Mouse (Mus musculus): ENCODE data around the gene Chmp1a. TPM values are rescaled to one million over a fixed set of nuclear protein-coding genes. Genes with fewer than 3 reads are reported as not detected.
"Not testable (repeated sequence)": the region's sequence is repeated elsewhere in the genome, so short reads cannot be mapped to it uniquely, and the experiment has no call there.

The Chmp1a gene
- polyA plus RNA-seq (2012; rRNA removed), result 77.5 and 148 TPM in 2 replicates

DNA sequence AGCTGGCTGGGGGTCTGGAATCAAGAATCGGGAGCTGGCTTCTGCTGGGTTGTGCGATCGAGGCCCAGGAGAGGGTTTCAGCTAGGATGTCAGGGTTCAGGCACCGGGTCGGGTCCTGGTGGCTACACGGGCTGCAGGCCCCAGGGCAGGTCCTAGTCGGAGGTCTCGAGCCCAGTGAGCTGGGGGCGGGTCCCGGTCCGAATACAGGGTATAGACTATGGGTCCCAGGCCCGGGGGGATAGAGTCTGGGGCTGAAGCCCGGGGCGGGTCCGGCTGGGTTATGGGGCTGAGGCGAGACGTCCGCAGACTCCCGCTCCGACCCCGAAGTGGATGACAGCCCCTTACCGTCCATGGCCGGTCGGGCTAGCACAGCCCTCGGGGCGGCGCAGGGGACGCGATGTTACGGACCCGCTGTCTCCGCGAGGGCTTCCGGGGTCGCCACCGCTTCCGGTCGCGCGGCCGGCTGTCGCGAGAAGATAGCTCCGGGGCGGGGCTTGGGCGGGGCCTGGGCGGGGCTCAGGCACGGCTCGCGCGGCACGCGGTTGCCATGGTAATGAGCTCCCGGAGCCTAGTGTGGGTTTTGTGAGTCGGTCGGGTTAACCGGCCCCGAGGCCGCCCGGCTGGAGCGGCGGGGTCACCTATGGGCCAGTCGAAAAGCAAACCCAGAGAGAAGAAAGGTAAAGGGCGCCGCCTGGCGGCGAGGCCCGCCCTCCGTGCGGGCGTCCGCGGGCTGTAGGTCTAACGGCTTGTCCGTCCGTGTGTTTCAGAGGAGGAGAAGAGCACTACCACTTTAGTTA, at the start of gene Chmp1a, which contains the start of gene Spata33:
Gene Chmp1a, minus strand, starts transcription at position 443 of the 797 bp plus-strand sequence.
Gene Spata33, plus strand, starts transcription at position 512 of the 797 bp plus-strand sequence.
- Histone ChIP-seq H3K27me3 (ENCODE audit: control insufficient read depth, insufficient read depth, low read length) (no peaks in the 10 kb centered on the region), H3K27ac (ENCODE audit: insufficient read depth, low read depth, low read length) (peak within 1 kb of the TSS; percentile 48), H3K4me1 (ENCODE audit: control insufficient read depth, insufficient read depth, insufficient read length, low read length) (peaks cover 4% of the 10 kb centered on the region), H3K4me3 (ENCODE audit: low read depth, low read length) (peak within 1 kb of the TSS; percentile 71), H3K36me3 (ENCODE audit: control insufficient read depth, insufficient read depth, low read length) (peaks cover 25% of the 10 kb centered on the region)
- WGBS, result under 1% methylated on average over 76 of the region's 76 CpGs
- peak; percentile 80 for TF ChIP-seq POLR2A (IDR thresholded peaks at IDR 0.05; ENCODE audit: low read depth, low read length)
- TF ChIP-seq CTCF (IDR thresholded peaks at IDR 0.05; ENCODE audit: extremely low read depth, insufficient read length, insufficient replicate concordance, low read depth, low read length), result peak; percentile 91

DNA sequence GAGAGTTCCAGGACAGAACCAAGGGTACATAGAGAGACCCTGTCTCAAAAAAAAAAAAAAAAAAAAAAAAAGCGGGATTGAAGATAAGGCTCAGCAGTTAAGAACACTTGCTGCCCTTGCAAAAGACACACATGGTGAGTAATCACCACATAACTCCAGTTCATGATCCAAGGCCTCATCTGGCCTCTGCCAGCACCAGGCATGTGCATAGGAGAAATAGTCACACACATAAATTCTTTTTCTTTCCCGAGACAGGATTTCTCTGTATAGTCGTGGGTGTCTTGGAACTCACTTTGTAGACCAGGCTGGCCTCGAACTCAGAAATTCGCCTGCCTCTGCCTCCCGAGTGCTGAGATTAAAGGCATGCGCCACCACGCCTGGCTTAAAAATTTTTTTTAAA, 45.0 kb upstream of the Chmp1a start:
- 92% methylated on average over 8 of the region's 8 CpGs for WGBS
- not testable (repeated sequence) for H3K4me1 ChIP-seq (ENCODE audit: control insufficient read depth, insufficient read depth, insufficient read length, low read length); H3K4me3 ChIP-seq (ENCODE audit: low read depth, low read length); H3K27ac ChIP-seq (ENCODE audit: insufficient read depth, low read depth, low read length); H3K27me3 ChIP-seq (ENCODE audit: control insufficient read depth, insufficient read depth, low read length)
- H3K36me3 ChIP-seq (ENCODE audit: control insufficient read depth, insufficient read depth, low read length), result peaks cover 41% of the 10 kb centered on the region

GRCm38 (mm10) chr8:123257114-123257513, 44.6 kb upstream of the Chmp1a start:
- Histone ChIP-seq H3K4me1 (ENCODE audit: control insufficient read depth, insufficient read depth, insufficient read length, low read length) (peaks cover 9% of the 10 kb centered on the region), H3K4me3 (ENCODE audit: low read depth, low read length) (no peak overlapping the region), H3K27me3 (ENCODE audit: control insufficient read depth, insufficient read depth, low read length) (no peaks in the 10 kb centered on the region), H3K27ac (ENCODE audit: insufficient read depth, low read depth, low read length) (no peak overlapping the region), H3K36me3 (ENCODE audit: control insufficient read depth, insufficient read depth, low read length) (peaks cover 38% of the 10 kb centered on the region)
- 88% methylated on average over 3 of the region's 3 CpGs for WGBS
- TF ChIP-seq CTCF (IDR thresholded peaks at IDR 0.05; ENCODE audit: extremely low read depth, insufficient read length, insufficient replicate concordance, low read depth, low read length), result no peak
- TF ChIP-seq POLR2A (IDR thresholded peaks at IDR 0.05; ENCODE audit: low read depth, low read length), result no peak

GRCm38 (mm10) chr8:123255170-123255569, 42.6 kb upstream of the Chmp1a start:
- peak overlapping the region; percentile 97; the same call in 1 of the 2 replicates for H3K4me3 ChIP-seq (ENCODE audit: low read depth, low read length)
- TF ChIP-seq CTCF (IDR thresholded peaks at IDR 0.05; ENCODE audit: extremely low read depth, insufficient read length, insufficient replicate concordance, low read depth, low read length), result no peak
- no peak overlapping the region for H3K27ac ChIP-seq (ENCODE audit: insufficient read depth, low read depth, low read length)
- 51% methylated on average over 6 of the region's 6 CpGs for WGBS
- H3K4me1 ChIP-seq (ENCODE audit: control insufficient read depth, insufficient read depth, insufficient read length, low read length), result peaks cover 9% of the 10 kb centered on the region
- H3K27me3 ChIP-seq (ENCODE audit: control insufficient read depth, insufficient read depth, low read length), result no peaks in the 10 kb centered on the region
- peaks cover 40% of the 10 kb centered on the region for H3K36me3 ChIP-seq (ENCODE audit: control insufficient read depth, insufficient read depth, low read length)

- H3K27me3 ChIP-seq (ENCODE audit: control insufficient read depth, insufficient read depth, low read length), result no peaks in the 10 kb centered on the region
- peak within 1 kb of the TSS; percentile 63 for H3K27ac ChIP-seq (ENCODE audit: insufficient read depth, low read depth, low read length)
- H3K36me3 ChIP-seq (ENCODE audit: control insufficient read depth, insufficient read depth, low read length), result peaks cover 36% of the 10 kb centered on the region
- peak within 1 kb of the TSS; percentile 97 for H3K4me3 ChIP-seq (ENCODE audit: low read depth, low read length)
- under 1% methylated on average over 91 of the region's 99 CpGs for WGBS
- H3K4me1 ChIP-seq (ENCODE audit: control insufficient read depth, insufficient read depth, insufficient read length, low read length), result peaks cover 9% of the 10 kb centered on the region
- TF ChIP-seq CTCF (IDR thresholded peaks at IDR 0.05; ENCODE audit: extremely low read depth, insufficient read length, insufficient replicate concordance, low read depth, low read length) (no peak), POLR2A (IDR thresholded peaks at IDR 0.05; ENCODE audit: low read depth, low read length) (no peak; the same call in 1 of the 2 replicates)
Measured at GRCm38 (mm10) chr8:123254099-123254885, 41.7 kb upstream of the Chmp1a start, which contains the start of the genes Zfp276 and Vps9d1. TSS of gene Zfp276 (plus strand) at chr8:123254195. TSS of gene Vps9d1 (minus strand) at chr8:123254348.

DNA sequence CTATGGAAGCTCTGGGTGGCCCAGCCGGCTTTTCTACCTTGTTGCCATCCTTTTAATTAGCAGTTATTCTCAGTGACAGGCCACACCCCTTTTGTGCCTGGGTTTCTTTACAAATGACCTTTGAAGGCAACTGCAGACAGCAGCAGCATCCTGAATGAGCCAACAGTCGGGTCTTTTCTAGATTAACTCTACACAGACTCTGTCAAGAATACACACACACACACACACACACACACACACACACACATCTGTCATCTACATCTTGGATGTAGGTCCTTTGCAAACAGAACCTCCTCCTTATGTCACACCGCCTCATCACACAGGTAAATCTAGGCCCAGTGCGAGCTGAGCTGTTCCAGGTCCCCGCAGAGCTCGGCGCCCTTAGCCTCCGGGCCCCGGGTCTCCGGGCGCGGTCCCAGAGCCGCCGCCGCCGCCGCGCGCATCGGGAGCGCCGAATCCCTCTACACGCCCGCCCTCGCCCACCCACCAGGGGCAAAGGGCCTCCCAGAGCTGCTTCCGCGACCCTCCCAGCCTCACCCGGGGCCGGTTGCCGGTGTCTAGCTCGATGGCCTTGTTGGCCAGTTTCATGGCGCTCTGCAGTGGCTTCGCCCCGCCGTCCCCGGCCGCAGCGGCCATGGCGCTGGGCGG, 41.0 kb upstream of the Chmp1a start:
- TF ChIP-seq CTCF (IDR thresholded peaks at IDR 0.05; ENCODE audit: extremely low read depth, insufficient read length, insufficient replicate concordance, low read depth, low read length), result no peak
- 0 out of 2 replicates have a peak, but pooled peaks have one; percentile 37 for TF ChIP-seq POLR2A (IDR thresholded peaks at IDR 0.05; ENCODE audit: low read depth, low read length)
- Histone ChIP-seq H3K27me3 (ENCODE audit: control insufficient read depth, insufficient read depth, low read length) (no peaks in the 10 kb centered on the region), H3K4me3 (ENCODE audit: low read depth, low read length) (peak overlapping the region; percentile 97), H3K4me1 (ENCODE audit: control insufficient read depth, insufficient read depth, insufficient read length, low read length) (peaks cover 9% of the 10 kb centered on the region), H3K27ac (ENCODE audit: insufficient read depth, low read depth, low read length) (peak overlapping the region; percentile 35), H3K36me3 (ENCODE audit: control insufficient read depth, insufficient read depth, low read length) (peaks cover 33% of the 10 kb centered on the region)
- under 1% methylated on average over 40 of the region's 40 CpGs for WGBS
